Mouse (Mus musculus) liver, embryonic 12.5 days (tissue): ENCODE measurements around the gene Gm9936. TPM values are rescaled to one million over a fixed set of nuclear protein-coding genes. Genes with fewer than 3 reads are reported as not detected.
"Not testable (repeated sequence)": the region's sequence is repeated elsewhere in the genome, so short reads cannot be mapped to it uniquely, and the experiment has no call there.

Experiments
- ATAC-seq: fragments of 200-750 bp; cut with Nextera tagmentation; 2 replicates; pipeline ENCODE4 v1.8.0; 2017; ENCODE audit warnings: moderate number of reproducible peaks, mild to moderate bottlenecking, moderate library complexity
- H3K27ac ChIP-seq: fragments of 300-500 bp; sonication (generic); 2 replicates; pipeline ENCODE4 v1.5.1; 2016; ENCODE audit warnings: mild to moderate bottlenecking
- H3K27me3 ChIP-seq: fragments of 300-500 bp; sonication (generic); replicated peaks from 2 replicates; pipeline ENCODE4 v1.6.1; 2016; ENCODE audit warnings: mild to moderate bottlenecking, moderate library complexity
- H3K36me3 ChIP-seq: fragments of 300-500 bp; sonication (generic); 2 replicates; pipeline ENCODE4 v1.6.1; 2016; ENCODE audit warnings: mild to moderate bottlenecking, moderate library complexity
- H3K4me1 ChIP-seq: fragments of 300-500 bp; sonication (generic); 2 replicates; pipeline ENCODE4 v1.6.1; 2016
- H3K4me2 ChIP-seq: fragments of 300-500 bp; sonication (generic); 2 replicates; pipeline ENCODE4 v1.6.1; 2016; ENCODE audit warnings: mild to moderate bottlenecking, moderate library complexity
- H3K4me3 ChIP-seq: fragments of 300-500 bp; sonication (generic); 2 replicates; pipeline ENCODE4 v1.5.1; 2016; ENCODE audit warnings: mild to moderate bottlenecking, moderate library complexity
- H3K9ac ChIP-seq: fragments of 300-500 bp; sonication (generic); 2 replicates; pipeline ENCODE4 v1.6.1; 2016; ENCODE audit warnings: mild to moderate bottlenecking, moderate library complexity
- H3K9me3 ChIP-seq: fragments of 300-500 bp; sonication (generic); replicated peaks from 2 replicates; pipeline ENCODE4 v1.6.1; 2016; ENCODE audit warnings: mild to moderate bottlenecking, moderate library complexity
- WGBS: fragments of 180-500 bp; shearing (Covaris S2); methylation state at CpG from one replicate; pipeline ENCODE4 v1.1.7; 2016; ENCODE audit not compliant: insufficient replicate concordance; 5-methylcytosine and 5-hydroxymethylcytosine counted together
- polyA plus RNA-seq: library from polyadenylated mRNA; unstranded; fragments of >200 nt; fragmentation: Nextera tagmentation; extraction: Ambion mirVana; gene quantifications from 2 replicates; pipeline ENCODE4 v1.2.1, GENCODE M21; 2016

The Gm9936 gene
- polyA plus RNA-seq, 1 experiment from 2014 or later, result not detected

- WGBS, result 51% methylated on average over 6 of the region's 6 CpGs
- Histone ChIP-seq H3K36me3 (no peaks in the 10 kb centered on the region), H3K4me2 (no peak overlapping the region), H3K9me3 (no peaks in the 10 kb centered on the region), H3K4me1 (peaks cover 6% of the 10 kb centered on the region; the same call in 1 of the 2 replicates), H3K27me3 (peaks cover 27% of the 10 kb centered on the region), H3K9ac (no peak overlapping the region), H3K4me3 (no peak overlapping the region), H3K27ac (no peak overlapping the region)
- no peak for ATAC-seq
Observed at GRCm38 (mm10) chr5:114876331-114876730, 17.8 kb upstream of the Gm9936 start.

- H3K4me3 ChIP-seq, result no peak overlapping the region
- 46% methylated on average over 6 of the region's 6 CpGs for WGBS
Observed at GRCm38 (mm10) chr5:114875858-114876257, 17.4 kb upstream of the Gm9936 start.

DNA sequence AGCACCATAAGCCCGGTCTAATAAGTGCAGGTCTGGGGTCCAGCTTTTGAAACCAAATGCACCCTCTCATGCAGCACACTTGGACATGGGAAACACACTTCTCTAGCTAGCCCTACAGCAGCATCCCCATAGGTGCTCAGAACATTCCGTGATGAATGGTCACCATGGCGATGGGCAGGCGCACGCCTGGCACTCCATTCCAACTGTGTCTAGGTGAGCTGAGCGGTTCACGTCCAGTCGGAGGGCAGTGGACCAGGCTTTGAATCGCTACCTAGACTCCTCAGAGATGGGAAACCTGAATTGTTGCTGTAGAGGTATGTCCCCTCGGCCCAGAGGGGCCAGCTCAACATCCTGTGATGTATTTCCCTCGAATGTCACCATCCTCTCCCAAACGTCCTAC lies 6.8 kb upstream of the Gm9936 start:
- 80% methylated on average over 12 of the region's 12 CpGs for WGBS
- H3K4me2 ChIP-seq, result no peak overlapping the region
- H3K4me3 ChIP-seq, result no peak overlapping the region
- H3K27me3 ChIP-seq, result peaks cover 14% of the 10 kb centered on the region
- H3K27ac ChIP-seq, result no peak overlapping the region
- H3K4me1 ChIP-seq, result no peaks in the 10 kb centered on the region
- H3K9ac ChIP-seq, result no peak overlapping the region
- peaks cover 11% of the 10 kb centered on the region for H3K9me3 ChIP-seq
- no peak for ATAC-seq
- H3K36me3 ChIP-seq, result no peaks in the 10 kb centered on the region

More at GRCm38 (mm10) chr5:114875858-114876257, 17.4 kb upstream of the Gm9936 start:
- H3K27ac ChIP-seq, result no peak overlapping the region
- no peaks in the 10 kb centered on the region for H3K36me3 ChIP-seq
- H3K27me3 ChIP-seq, result peaks cover 27% of the 10 kb centered on the region
- peaks cover 6% of the 10 kb centered on the region; the same call in 1 of the 2 replicates for H3K4me1 ChIP-seq
- H3K4me2 ChIP-seq, result no peak overlapping the region
- no peak overlapping the region for H3K9ac ChIP-seq
- no peaks in the 10 kb centered on the region for H3K9me3 ChIP-seq
- ATAC-seq, result no peak

- Histone ChIP-seq H3K4me3 (no peak overlapping the region), H3K27me3 (peaks cover 19% of the 10 kb centered on the region), H3K9ac (no peak overlapping the region), H3K4me1 (no peaks in the 10 kb centered on the region), H3K4me2 (no peak overlapping the region), H3K27ac (no peak overlapping the region), H3K36me3 (no peaks in the 10 kb centered on the region), H3K9me3 (peaks cover 11% of the 10 kb centered on the region)
- no peak for ATAC-seq
- 61% methylated on average over 7 of the region's 7 CpGs for WGBS
Observed at GRCm38 (mm10) chr5:114864813-114865212, 6.3 kb upstream of the Gm9936 start.

DNA sequence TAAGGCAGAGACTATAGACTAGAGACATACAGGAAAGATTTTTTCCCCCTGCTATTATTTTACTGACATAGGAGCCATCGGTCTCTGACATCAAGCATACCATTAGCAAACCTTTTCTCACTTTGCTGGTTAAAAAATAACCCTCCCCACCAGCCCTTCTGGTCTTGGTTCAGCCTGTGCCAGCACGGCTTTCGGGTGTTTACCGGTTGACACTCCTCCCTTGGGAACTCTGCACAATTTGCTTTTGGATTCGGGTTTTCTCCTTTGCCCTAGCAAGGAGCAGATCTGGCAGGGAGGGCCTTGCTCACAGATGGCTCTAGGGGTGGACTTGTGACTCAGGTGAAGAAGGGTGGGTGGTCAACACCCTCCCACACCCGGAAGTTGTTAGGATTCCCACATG lies 3.2 kb upstream of the Gm9936 start:
- 64% methylated on average over 6 of the region's 6 CpGs for WGBS
- H3K27ac ChIP-seq, result no peak overlapping the region
- no peaks in the 10 kb centered on the region for H3K9me3 ChIP-seq
- H3K36me3 ChIP-seq, result no peaks in the 10 kb centered on the region
- peaks cover 46% of the 10 kb centered on the region for H3K27me3 ChIP-seq
- no peak for ATAC-seq
- H3K4me2 ChIP-seq, result no peak overlapping the region
- H3K9ac ChIP-seq, result no peak overlapping the region
- no peak overlapping the region for H3K4me3 ChIP-seq
- peaks cover 3% of the 10 kb centered on the region; the same call in 1 of the 2 replicates for H3K4me1 ChIP-seq

GRCm38 (mm10) chr5:114859253-114859652 lies 771 bp upstream of the Gm9936 start:
- Histone ChIP-seq H3K4me2 (peak overlapping the region; percentile 36), H3K4me1 (peaks cover 3% of the 10 kb centered on the region; the same call in 1 of the 2 replicates), H3K27ac (no peak overlapping the region), H3K36me3 (no peaks in the 10 kb centered on the region), H3K9me3 (no peaks in the 10 kb centered on the region), H3K27me3 (peaks cover 52% of the 10 kb centered on the region), H3K4me3 (no peak overlapping the region), H3K9ac (no peak overlapping the region)
- 6% methylated on average over 18 of the region's 18 CpGs for WGBS
- no peak for ATAC-seq

- peaks cover 28% of the 10 kb centered on the region for H3K27me3 ChIP-seq
- H3K27ac ChIP-seq, ATAC-seq, H3K36me3 ChIP-seq, H3K4me3 ChIP-seq, H3K4me1 ChIP-seq, H3K4me2 ChIP-seq, H3K9ac ChIP-seq, H3K9me3 ChIP-seq: not testable (repeated sequence)
- WGBS, result 69% methylated on average over 3 of the region's 5 CpGs
Observed at GRCm38 (mm10) chr5:114853364-114853763, 5.1 kb downstream of the Gm9936 start, which contains the start of gene 4930519G04Rik. Gene 4930519G04Rik, plus strand, starts transcription at chr5:114853664.

- Histone ChIP-seq H3K4me1 (no peaks in the 10 kb centered on the region), H3K27ac (no peak overlapping the region), H3K9ac (no peak overlapping the region), H3K9me3 (no peaks in the 10 kb centered on the region), H3K27me3 (peaks cover 16% of the 10 kb centered on the region), H3K4me3 (no peak overlapping the region), H3K36me3 (no peaks in the 10 kb centered on the region), H3K4me2 (no peak overlapping the region)
- 0 out of 2 replicates have a peak, but pooled peaks have one; percentile 37 for ATAC-seq
- 66% methylated on average over 20 of the region's 20 CpGs for WGBS
Observed at GRCm38 (mm10) chr5:114851565-114852236, 6.8 kb downstream of the Gm9936 start.

GRCm38 (mm10) chr5:114844371-114844770 lies 14.1 kb downstream of the Gm9936 start:
- not testable (repeated sequence) for H3K4me2 ChIP-seq, H3K4me1 ChIP-seq, H3K36me3 ChIP-seq, H3K9me3 ChIP-seq, ATAC-seq, H3K4me3 ChIP-seq, H3K9ac ChIP-seq, H3K27ac ChIP-seq
- WGBS, result 80% methylated on average over 2 of the region's 2 CpGs
- peaks cover 33% of the 10 kb centered on the region for H3K27me3 ChIP-seq

- H3K4me2 ChIP-seq, result no peak overlapping the region
- no peak for ATAC-seq
Observed at GRCm38 (mm10) chr5:114842674-114843073, 15.8 kb downstream of the Gm9936 start.

GRCm38 (mm10) chr5:114842155-114842554 lies 16.3 kb downstream of the Gm9936 start:
- not testable (repeated sequence) for H3K4me3 ChIP-seq, H3K27ac ChIP-seq, H3K9ac ChIP-seq, H3K36me3 ChIP-seq, H3K9me3 ChIP-seq, H3K4me2 ChIP-seq, ATAC-seq, H3K4me1 ChIP-seq
- WGBS, result 50% methylated on average over 3 of the region's 3 CpGs
- peaks cover 45% of the 10 kb centered on the region for H3K27me3 ChIP-seq

More at GRCm38 (mm10) chr5:114842674-114843073, 15.8 kb downstream of the Gm9936 start:
- no peak overlapping the region for H3K4me3 ChIP-seq
- 0 out of 2 replicates have a peak, but pooled peaks cover 3% of the 10 kb centered on the region for H3K4me1 ChIP-seq
- 58% methylated on average over 5 of the region's 5 CpGs for WGBS
- H3K27ac ChIP-seq, result no peak overlapping the region
- H3K9ac ChIP-seq, result no peak overlapping the region
- H3K9me3 ChIP-seq, result no peaks in the 10 kb centered on the region
- peaks cover 44% of the 10 kb centered on the region for H3K27me3 ChIP-seq
- H3K36me3 ChIP-seq, result no peaks in the 10 kb centered on the region

DNA sequence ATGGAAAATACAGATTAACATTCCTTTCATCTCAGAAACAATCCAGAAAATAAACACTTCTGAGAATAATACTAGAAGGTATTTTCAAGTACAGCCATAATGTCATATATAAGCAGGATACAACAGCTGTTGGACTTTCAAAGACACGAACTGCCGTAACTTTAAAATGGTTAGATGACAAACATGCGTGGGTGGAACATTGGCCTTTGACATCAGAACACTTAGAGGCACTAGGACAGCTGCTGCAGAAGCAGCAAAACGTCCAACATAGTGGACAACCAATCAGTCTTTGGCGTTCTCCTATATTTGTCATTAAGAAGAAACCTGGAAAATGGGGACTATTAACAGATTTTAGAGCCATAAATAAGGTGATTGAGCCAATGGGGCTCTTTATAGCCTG lies 18.0 kb downstream of the Gm9936 start:
- not testable (repeated sequence) for H3K9ac ChIP-seq, H3K4me2 ChIP-seq, H3K4me1 ChIP-seq, ATAC-seq, H3K9me3 ChIP-seq, H3K36me3 ChIP-seq, H3K27ac ChIP-seq, H3K4me3 ChIP-seq
- peaks cover 43% of the 10 kb centered on the region for H3K27me3 ChIP-seq
- 50% methylated on average over 5 of the region's 5 CpGs for WGBS
